Mouse (Mus musculus) heart, postnatal 0 days (tissue): ENCODE measurements around the gene Trove2. TPM values are rescaled to one million over a fixed set of nuclear protein-coding genes. Genes with fewer than 3 reads are reported as not detected.
"Not testable (repeated sequence)": the region's sequence is repeated elsewhere in the genome, so short reads cannot be mapped to it uniquely, and the experiment has no call there.

Experiments
- ATAC-seq: fragments of 200-750 bp; cut with Nextera tagmentation; 2 replicates; pipeline ENCODE4 v1.8.0; 2017; ENCODE audit warnings: low read depth, moderate number of reproducible peaks, moderate library complexity; ENCODE audit not compliant: insufficient read depth
- DNase-seq: peaks from one replicate; pipeline ENCODE4 v3.0.0-alpha.2; 2016; ENCODE audit warnings: low spot score
- H3K27ac ChIP-seq: fragments of 300-500 bp; sonication (generic); 2 replicates; pipeline ENCODE4 v1.5.1; 2014; ENCODE audit warnings: low read depth, mild to moderate bottlenecking
- H3K27me3 ChIP-seq: fragments of 300-500 bp; sonication (generic); 2 replicates; pipeline ENCODE4 v1.6.1; 2014; ENCODE audit warnings: low read length, mixed read lengths; ENCODE audit not compliant: control insufficient read depth, insufficient read depth
- H3K36me3 ChIP-seq: fragments of 300-500 bp; sonication (generic); replicated peaks from 2 replicates; pipeline ENCODE4 v1.6.1; 2014; ENCODE audit warnings: low read length, mixed read lengths; ENCODE audit not compliant: control insufficient read depth, insufficient read depth
- H3K4me1 ChIP-seq: fragments of 300-500 bp; sonication (generic); 2 replicates; pipeline ENCODE4 v1.6.1; 2014; ENCODE audit warnings: antibody characterized with exemption; ENCODE audit not compliant: control insufficient read depth, insufficient read depth
- H3K4me2 ChIP-seq: fragments of 300-500 bp; sonication (generic); 2 replicates; pipeline ENCODE4 v1.6.1; 2014; ENCODE audit warnings: low read depth, mild to moderate bottlenecking, low read length, moderate library complexity
- H3K4me3 ChIP-seq: fragments of 300-500 bp; sonication (generic); 2 replicates; pipeline ENCODE4 v1.5.1; 2014; ENCODE audit warnings: low read depth, low read length
- H3K9ac ChIP-seq: fragments of 300-500 bp; sonication (generic); replicated peaks from 2 replicates; pipeline ENCODE4 v1.6.1; 2014; ENCODE audit warnings: low read depth, low read length, mixed read lengths
- H3K9me3 ChIP-seq: fragments of 300-500 bp; sonication (generic); replicated peaks from 2 replicates; pipeline ENCODE4 v1.6.1; 2016; ENCODE audit warnings: low read length; ENCODE audit not compliant: control insufficient read depth
- CTCF ChIP-seq: IDR thresholded peaks from 2 replicates; pipeline ENCODE4 v1.5.1; 2016; ENCODE audit warnings: antibody characterized with exemption, control low read depth, low read depth
- EP300 ChIP-seq: IDR thresholded peaks from 2 replicates; pipeline ENCODE4 v1.6.1; 2016; ENCODE audit warnings: antibody characterized with exemption, low read depth
- WGBS: fragments of 180-500 bp; shearing (Covaris S2); extraction: QIAGEN DNeasy Blood & Tissue Kit; methylation state at CpG from one replicate; pipeline ENCODE4 v1.1.7; 2014; 5-methylcytosine and 5-hydroxymethylcytosine counted together
- polyA plus RNA-seq: library from polyadenylated mRNA; unstranded; fragments of >200 nt; fragmentation: Nextera tagmentation; extraction: Ambion mirVana; gene quantifications from 2 replicates; pipeline ENCODE4 v1.2.1, GENCODE M21; 2015
- total RNA-seq: library from RNA; depleted of rRNA; stranded (reverse); fragments of >200 nt; gene quantifications from 2 replicates; pipeline ENCODE4 v1.2.3, GENCODE M21; 2014; ENCODE audit warnings: low replicate concordance

Trove2 gene
- total and polyA plus RNA-seq, 2 experiments from 2014 or later: 8.6 to 13.1 TPM

- no peak for DNase-seq
- no peak for ATAC-seq
- no peaks in the 10 kb centered on the region for H3K27me3 ChIP-seq
- H3K9ac ChIP-seq: no peak overlapping the region
- H3K27ac ChIP-seq: no peak overlapping the region
- no peak overlapping the region for H3K4me3 ChIP-seq
- 76% methylated on average over 5 of the region's 5 CpGs for WGBS
- no peaks in the 10 kb centered on the region for H3K36me3 ChIP-seq
- no peaks in the 10 kb centered on the region for H3K9me3 ChIP-seq
- TF ChIP-seq CTCF (no peak), EP300 (no peak)
- H3K4me2 ChIP-seq: no peak overlapping the region
- H3K4me1 ChIP-seq: no peaks in the 10 kb centered on the region
Observed at GRCm38 (mm10) chr1:143733914-143734410, 42.9 kb downstream of the Trove2 start.

DNA sequence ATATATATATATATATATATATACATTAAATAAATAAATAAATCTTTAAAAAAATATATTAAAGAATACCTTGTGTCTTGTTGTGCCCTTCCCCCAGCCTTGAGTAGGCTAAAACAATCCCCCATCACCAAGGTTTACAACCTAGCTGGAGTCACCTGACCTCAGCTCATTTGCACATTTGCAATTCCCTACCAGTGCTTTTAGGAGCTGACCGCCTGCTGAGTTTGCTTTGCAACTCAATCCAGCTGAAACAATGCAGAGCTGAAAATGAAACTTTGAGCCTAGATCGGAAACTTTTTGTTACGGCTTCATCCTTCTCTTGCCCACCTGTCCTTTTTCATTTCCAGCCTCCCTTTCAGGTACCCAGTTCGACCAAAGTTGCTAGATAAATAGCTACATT, 45.2 kb downstream of the Trove2 start:
- Histone ChIP-seq H3K9me3 (no peaks in the 10 kb centered on the region), H3K36me3 (no peaks in the 10 kb centered on the region), H3K4me1 (no peaks in the 10 kb centered on the region), H3K27me3 (no peaks in the 10 kb centered on the region), H3K4me2 (no peak overlapping the region), H3K27ac (no peak overlapping the region), H3K9ac (no peak overlapping the region), H3K4me3 (no peak overlapping the region)
- no peak for DNase-seq
- 71% methylated on average over 4 of the region's 4 CpGs for WGBS
- ATAC-seq: no peak
- TF ChIP-seq EP300: no peak
- no peak for TF ChIP-seq CTCF

DNA sequence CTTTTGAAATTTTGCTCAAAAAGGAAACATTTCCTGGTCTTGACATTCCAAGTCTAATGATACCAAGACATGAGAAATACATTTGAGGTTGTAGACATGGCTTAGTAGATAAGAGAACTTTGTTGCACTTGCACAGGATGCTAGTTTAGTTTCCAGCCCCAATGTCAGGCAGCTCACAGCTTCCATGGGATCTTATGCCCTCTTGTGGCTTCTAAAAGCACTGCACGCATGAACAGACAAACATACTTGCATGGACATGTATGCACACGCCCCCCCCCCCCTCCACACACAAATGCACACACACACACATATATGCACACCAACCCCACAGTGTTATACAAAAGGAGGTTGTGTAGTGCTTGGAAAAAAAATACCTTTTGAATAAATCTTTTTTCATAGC, 46.0 kb downstream of the Trove2 start:
- 76% methylated on average over 2 of the region's 2 CpGs for WGBS
- Histone ChIP-seq H3K4me2 (no peak overlapping the region), H3K27me3 (no peaks in the 10 kb centered on the region), H3K4me3 (no peak overlapping the region), H3K9ac (no peak overlapping the region), H3K27ac (no peak overlapping the region), H3K4me1 (no peaks in the 10 kb centered on the region), H3K36me3 (no peaks in the 10 kb centered on the region), H3K9me3 (no peaks in the 10 kb centered on the region)
- ATAC-seq (no peak), DNase-seq (no peak)
- TF ChIP-seq EP300 (no peak), CTCF (peak; percentile 45)

- Histone ChIP-seq H3K27me3 (no peaks in the 10 kb centered on the region), H3K4me2 (no peak overlapping the region), H3K4me3 (no peak overlapping the region), H3K9ac (no peak overlapping the region), H3K9me3 (no peaks in the 10 kb centered on the region), H3K4me1 (no peaks in the 10 kb centered on the region), H3K36me3 (no peaks in the 10 kb centered on the region), H3K27ac (no peak overlapping the region)
- WGBS: 58% methylated on average over 9 of the region's 9 CpGs
- DNase-seq (no peak), ATAC-seq (no peak)
- TF ChIP-seq EP300 (no peak), CTCF (no peak)
Observed at GRCm38 (mm10) chr1:143727701-143728445, 49.0 kb downstream of the Trove2 start.

- H3K9me3 ChIP-seq: no peaks in the 10 kb centered on the region
- WGBS: 58% methylated on average over 5 of the region's 5 CpGs
- H3K36me3 ChIP-seq: no peaks in the 10 kb centered on the region
- H3K4me2 ChIP-seq: no peak overlapping the region
- ATAC-seq: no peak
- H3K9ac ChIP-seq: no peak overlapping the region
- TF ChIP-seq EP300: no peak
- TF ChIP-seq CTCF: no peak
- H3K4me1 ChIP-seq: no peaks in the 10 kb centered on the region
- H3K27ac ChIP-seq: no peak overlapping the region
- no peak for DNase-seq
- H3K4me3 ChIP-seq: no peak overlapping the region
- no peaks in the 10 kb centered on the region for H3K27me3 ChIP-seq
Observed at GRCm38 (mm10) chr1:143724456-143725064, 52.3 kb downstream of the Trove2 start.

- not testable (repeated sequence) for H3K27ac ChIP-seq, DNase-seq, H3K4me3 ChIP-seq, H3K4me2 ChIP-seq, H3K27me3 ChIP-seq, H3K36me3 ChIP-seq, H3K9ac ChIP-seq, H3K4me1 ChIP-seq, ATAC-seq, H3K9me3 ChIP-seq
- WGBS: no CpG with 5 or more reads among the region's 2 CpGs
Observed at GRCm38 (mm10) chr1:143716038-143716437, 60.8 kb downstream of the Trove2 start, which contains the start of gene Glrx2. Gene Glrx2 (plus strand): TSS chr1:143716338.
